Mouse (Mus musculus): ENCODE data around the gene Zfp451. TPM values are rescaled to one million over a fixed set of nuclear protein-coding genes. Genes with fewer than 3 reads are reported as not detected.

Zfp451 gene
- polyA plus RNA-seq, 1 experiment from 2014 or later: 6.3 TPM

- no peaks in the 10 kb centered on the region for H3K4me1 ChIP-seq (replicated peaks)
- 38% methylated on average over 12 of the region's 12 CpGs for WGBS (ENCODE audit: insufficient replicate concordance)
- H3K4me2 ChIP-seq: no peak overlapping the region
- H3K9me3 ChIP-seq (replicated peaks): no peaks in the 10 kb centered on the region
- no peaks in the 10 kb centered on the region for H3K27me3 ChIP-seq
- H3K27ac ChIP-seq: no peak overlapping the region
- no peak overlapping the region for H3K4me3 ChIP-seq (replicated peaks)
- H3K36me3 ChIP-seq: peaks cover 50% of the 10 kb centered on the region
- ATAC-seq (ENCODE audit: low read depth): peak; percentile 51; the same call in 1 of the 2 replicates
- no peak overlapping the region for H3K9ac ChIP-seq
- peak; percentile 52 for DNase-seq
Measured at GRCm38 (mm10) chr1:33739302-33739701, 75.1 kb downstream of the Zfp451 start.

GRCm38 (mm10) chr1:33738681-33739278 lies 75.6 kb downstream of the Zfp451 start:
- Histone ChIP-seq H3K9me3 (replicated peaks) (no peaks in the 10 kb centered on the region), H3K4me2 (no peak overlapping the region), H3K4me1 (replicated peaks) (0 out of 2 replicates have a peak, but pooled peaks cover under 1% of the 10 kb centered on the region), H3K9ac (no peak overlapping the region), H3K36me3 (peaks cover 46% of the 10 kb centered on the region), H3K27me3 (no peaks in the 10 kb centered on the region), H3K27ac (no peak overlapping the region; the same call in 1 of the 2 replicates), H3K4me3 (replicated peaks) (no peak overlapping the region)
- WGBS (ENCODE audit: insufficient replicate concordance): 78% methylated on average over 11 of the region's 11 CpGs
- DNase-seq (no peak), ATAC-seq (ENCODE audit: low read depth) (no peak)

GRCm38 (mm10) chr1:33738281-33738680 lies 76.1 kb downstream of the Zfp451 start:
- ATAC-seq (ENCODE audit: low read depth) (no peak), DNase-seq (no peak)
- H3K4me1 ChIP-seq (replicated peaks): 0 out of 2 replicates have a peak, but pooled peaks cover 3% of the 10 kb centered on the region
- no peak overlapping the region for H3K4me2 ChIP-seq
- H3K27me3 ChIP-seq: no peaks in the 10 kb centered on the region
- H3K9ac ChIP-seq: no peak overlapping the region
- H3K27ac ChIP-seq: no peak overlapping the region
- H3K9me3 ChIP-seq (replicated peaks): no peaks in the 10 kb centered on the region
- H3K4me3 ChIP-seq (replicated peaks): no peak overlapping the region
- H3K36me3 ChIP-seq: peaks cover 46% of the 10 kb centered on the region
- 91% methylated on average over 11 of the region's 11 CpGs for WGBS (ENCODE audit: insufficient replicate concordance)

- no peak overlapping the region for H3K9ac ChIP-seq
- H3K9me3 ChIP-seq (replicated peaks): no peaks in the 10 kb centered on the region
- peaks cover 39% of the 10 kb centered on the region for H3K36me3 ChIP-seq
- H3K4me3 ChIP-seq (replicated peaks): no peak overlapping the region
- 0 out of 2 replicates have a peak, but pooled peaks cover 3% of the 10 kb centered on the region for H3K4me1 ChIP-seq (replicated peaks)
- DNase-seq (no peak), ATAC-seq (ENCODE audit: low read depth) (peak; percentile 68)
- WGBS (ENCODE audit: insufficient replicate concordance): 71% methylated on average over 5 of the region's 5 CpGs
- no peak overlapping the region for H3K27ac ChIP-seq
- no peak overlapping the region for H3K4me2 ChIP-seq
- H3K27me3 ChIP-seq: no peaks in the 10 kb centered on the region
Measured at GRCm38 (mm10) chr1:33734001-33734685, 80.3 kb downstream of the Zfp451 start.

DNA sequence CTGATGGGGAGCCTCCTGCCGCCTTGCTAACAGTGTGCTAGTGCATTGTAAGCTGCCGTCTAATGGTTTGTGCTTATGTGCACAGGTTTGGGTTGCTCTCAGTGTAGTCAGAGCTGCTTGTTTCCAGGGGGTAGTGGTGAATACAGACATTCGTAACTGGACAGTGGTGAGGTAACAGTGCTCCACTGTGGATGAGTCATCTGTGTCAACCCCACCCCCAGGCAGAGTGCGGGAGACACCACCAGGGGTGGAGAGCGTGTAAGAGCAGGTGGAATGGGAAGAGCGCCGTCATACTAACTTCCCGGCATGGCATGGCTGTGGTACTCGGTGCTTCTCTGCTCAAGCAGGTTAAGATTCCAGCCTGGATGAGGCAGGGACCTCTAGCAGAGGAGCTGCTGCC lies 81.4 kb downstream of the Zfp451 start:
- Histone ChIP-seq H3K4me1 (replicated peaks) (0 out of 2 replicates have a peak, but pooled peaks cover 3% of the 10 kb centered on the region), H3K36me3 (peaks cover 32% of the 10 kb centered on the region), H3K9me3 (replicated peaks) (no peaks in the 10 kb centered on the region), H3K27me3 (no peaks in the 10 kb centered on the region), H3K4me2 (no peak overlapping the region), H3K4me3 (replicated peaks) (no peak overlapping the region), H3K9ac (no peak overlapping the region), H3K27ac (no peak overlapping the region)
- WGBS (ENCODE audit: insufficient replicate concordance): 79% methylated on average over 9 of the region's 9 CpGs
- ATAC-seq (ENCODE audit: low read depth): no peak
- no peak for DNase-seq

DNA sequence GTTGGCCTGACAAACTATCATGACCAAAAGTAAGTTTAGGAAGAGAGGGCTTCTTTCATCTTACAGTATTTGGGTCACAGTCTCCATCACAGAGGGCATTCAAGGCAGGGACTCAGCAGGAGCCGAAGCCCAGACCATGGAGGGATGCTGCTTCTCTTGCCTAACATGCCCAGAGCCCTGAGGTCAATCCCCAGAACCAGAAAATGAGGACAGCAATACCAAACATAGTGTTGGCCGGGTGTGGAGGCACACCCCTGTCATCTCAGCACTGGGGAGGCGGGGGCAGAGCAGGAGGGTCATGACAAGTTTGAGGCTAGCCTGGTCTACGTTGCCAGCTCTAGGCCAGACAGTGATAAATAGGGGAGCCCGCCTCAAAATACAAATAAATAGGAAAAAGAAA lies 89.3 kb downstream of the Zfp451 start:
- WGBS (ENCODE audit: insufficient replicate concordance): 81% methylated on average over 5 of the region's 5 CpGs
- peaks cover 43% of the 10 kb centered on the region for H3K36me3 ChIP-seq
- no peak for ATAC-seq (ENCODE audit: low read depth)

GRCm38 (mm10) chr1:33724516-33724915 lies 89.9 kb downstream of the Zfp451 start:
- no peak for DNase-seq
- peaks cover 12% of the 10 kb centered on the region for H3K4me1 ChIP-seq (replicated peaks)

More for the DNA sequence above, 89.3 kb downstream of the Zfp451 start:
- H3K27ac ChIP-seq: no peak overlapping the region
- no peak overlapping the region for H3K4me2 ChIP-seq
- DNase-seq: no peak
- no peak overlapping the region for H3K9ac ChIP-seq
- no peaks in the 10 kb centered on the region for H3K9me3 ChIP-seq (replicated peaks)
- H3K4me1 ChIP-seq (replicated peaks): peaks cover 11% of the 10 kb centered on the region
- H3K27me3 ChIP-seq: no peaks in the 10 kb centered on the region
- H3K4me3 ChIP-seq (replicated peaks): no peak overlapping the region

DNA sequence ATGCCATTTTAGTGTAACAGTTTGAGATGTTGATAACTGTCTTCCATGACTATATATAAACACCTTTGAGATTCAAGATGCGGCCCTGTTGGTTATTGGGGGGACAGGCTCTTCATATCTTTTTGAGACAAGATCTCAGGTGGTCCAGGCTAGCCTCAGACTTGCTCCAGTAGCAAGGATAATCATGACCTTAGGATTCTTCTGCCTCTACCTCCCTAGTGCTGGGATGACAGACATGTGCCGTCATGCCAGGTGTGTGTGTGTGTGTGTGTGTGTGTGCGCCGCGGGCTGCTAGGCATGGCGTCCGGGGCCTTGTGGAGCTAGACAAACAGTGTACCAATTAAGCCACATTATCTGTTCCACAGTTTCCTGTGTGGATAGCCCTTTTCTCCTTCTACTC lies 93.4 kb downstream of the Zfp451 start:
- Histone ChIP-seq H3K4me2 (peak overlapping the region; percentile 79), H3K27me3 (no peaks in the 10 kb centered on the region), H3K4me3 (replicated peaks) (peak overlapping the region; percentile 80), H3K36me3 (peaks cover 34% of the 10 kb centered on the region), H3K9me3 (replicated peaks) (no peaks in the 10 kb centered on the region), H3K4me1 (replicated peaks) (peaks cover 16% of the 10 kb centered on the region), H3K9ac (no peak overlapping the region; the same call in 1 of the 2 replicates), H3K27ac (no peak overlapping the region)
- WGBS (ENCODE audit: insufficient replicate concordance): 79% methylated on average over 7 of the region's 7 CpGs
- DNase-seq (no peak), ATAC-seq (ENCODE audit: low read depth) (no peak)

More at GRCm38 (mm10) chr1:33724516-33724915, 89.9 kb downstream of the Zfp451 start:
- no peak overlapping the region for H3K4me2 ChIP-seq
- ATAC-seq (ENCODE audit: low read depth): no peak
- H3K27me3 ChIP-seq: no peaks in the 10 kb centered on the region
- H3K27ac ChIP-seq: no peak overlapping the region
- no peaks in the 10 kb centered on the region for H3K9me3 ChIP-seq (replicated peaks)
- H3K9ac ChIP-seq: no peak overlapping the region
- no peak overlapping the region for H3K4me3 ChIP-seq (replicated peaks)
- WGBS (ENCODE audit: insufficient replicate concordance): 87% methylated on average over 6 of the region's 6 CpGs
- peaks cover 43% of the 10 kb centered on the region for H3K36me3 ChIP-seq

DNA sequence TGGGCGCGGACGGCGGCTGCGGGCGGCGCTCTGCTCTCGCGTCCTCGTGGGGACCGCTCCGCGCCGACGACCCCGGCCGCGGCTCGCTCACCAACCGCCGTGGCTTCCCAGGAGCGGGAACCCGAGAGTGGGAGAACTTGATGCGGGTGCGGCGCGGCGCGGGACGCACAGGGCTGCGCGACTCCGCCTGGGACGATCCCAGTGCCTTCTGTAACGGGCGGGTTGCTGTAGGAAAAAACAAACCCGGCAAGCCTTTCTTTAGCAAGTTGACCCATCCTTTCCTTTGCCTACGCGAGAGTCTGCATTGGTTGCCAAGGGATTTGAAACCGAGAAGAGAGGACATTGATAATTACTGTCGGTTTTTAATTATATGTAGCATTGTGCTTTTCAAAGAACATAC lies 94.2 kb downstream of the Zfp451 start:
- under 1% methylated on average over 33 of the region's 41 CpGs for WGBS (ENCODE audit: insufficient replicate concordance)
- Histone ChIP-seq H3K9me3 (replicated peaks) (no peaks in the 10 kb centered on the region), H3K27me3 (no peaks in the 10 kb centered on the region; the same call in 1 of the 2 replicates), H3K4me3 (replicated peaks) (peak overlapping the region; percentile 80), H3K27ac (peak overlapping the region; percentile 84), H3K4me2 (peak overlapping the region; percentile 79), H3K4me1 (replicated peaks) (peaks cover 16% of the 10 kb centered on the region), H3K9ac (peak overlapping the region; percentile 87), H3K36me3 (peaks cover 26% of the 10 kb centered on the region)
- no peak for DNase-seq
- ATAC-seq (ENCODE audit: low read depth): peak; percentile 64

GRCm38 (mm10) chr1:33719733-33720225 lies 94.6 kb downstream of the Zfp451 start, which contains the start of gene Rab23:
Gene Rab23, plus strand, starts transcription at chr1:33719887.
- Histone ChIP-seq H3K27ac (peak within 1 kb of the TSS; percentile 84), H3K9ac (peak within 1 kb of the TSS; percentile 87), H3K27me3 (peaks cover 4% of the 10 kb centered on the region), H3K4me1 (replicated peaks) (peaks cover 16% of the 10 kb centered on the region), H3K4me3 (replicated peaks) (peak within 1 kb of the TSS; percentile 80), H3K9me3 (replicated peaks) (no peaks in the 10 kb centered on the region), H3K36me3 (peaks cover 21% of the 10 kb centered on the region), H3K4me2 (peak within 1 kb of the TSS; percentile 79)
- ATAC-seq (ENCODE audit: low read depth): peak; percentile 94
- under 1% methylated on average over 54 of the region's 54 CpGs for WGBS (ENCODE audit: insufficient replicate concordance)
- peak; percentile 64 for DNase-seq

DNA sequence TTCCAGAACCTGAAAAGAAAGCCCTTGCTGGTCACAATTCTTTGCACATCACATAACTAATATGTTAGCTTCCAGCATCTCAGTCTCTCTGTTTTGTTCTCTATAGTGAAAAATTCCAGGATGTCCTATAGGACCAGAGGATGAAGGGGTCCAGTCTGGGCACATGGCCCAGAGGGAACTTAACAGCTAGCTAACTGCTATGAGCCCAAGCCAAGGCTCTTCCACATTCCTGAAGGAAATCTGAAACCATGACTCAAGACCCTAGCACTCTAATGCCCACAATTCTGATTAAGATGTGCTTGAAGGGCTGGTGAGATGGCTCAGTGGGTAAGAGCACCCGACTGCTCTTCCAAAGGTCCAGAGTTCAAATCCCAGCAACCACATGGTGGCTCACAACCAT lies 96.8 kb downstream of the Zfp451 start:
- Histone ChIP-seq H3K4me2 (no peak overlapping the region), H3K27me3 (peaks cover 11% of the 10 kb centered on the region), H3K27ac (no peak overlapping the region), H3K9ac (no peak overlapping the region), H3K36me3 (peaks cover 7% of the 10 kb centered on the region), H3K9me3 (replicated peaks) (no peaks in the 10 kb centered on the region), H3K4me1 (replicated peaks) (peaks cover 16% of the 10 kb centered on the region), H3K4me3 (replicated peaks) (no peak overlapping the region)
- ATAC-seq (ENCODE audit: low read depth): no peak
- 77% methylated on average over 1 of the region's 1 CpGs for whole genome bisulfite sequencing (ENCODE audit: insufficient replicate concordance)
- no peak for DNase-seq
